Mouse (Mus musculus) lung, postnatal 14 days (tissue): ENCODE measurements around the gene Nr2e1.

Source experiments
- DNase-seq: peaks from one replicate; pipeline ENCODE4 v3.0.0; 2021

Gene Nr2e1

GRCm38 (mm10) chr10:42583157-42583872 is at the start of gene Nr2e1, which contains the start of gene Ostm1:
Gene Nr2e1 (minus strand): TSS chr10:42583632.
Gene Ostm1 (plus strand): TSS chr10:42583822.
- DNase-seq = no peak

DNA sequence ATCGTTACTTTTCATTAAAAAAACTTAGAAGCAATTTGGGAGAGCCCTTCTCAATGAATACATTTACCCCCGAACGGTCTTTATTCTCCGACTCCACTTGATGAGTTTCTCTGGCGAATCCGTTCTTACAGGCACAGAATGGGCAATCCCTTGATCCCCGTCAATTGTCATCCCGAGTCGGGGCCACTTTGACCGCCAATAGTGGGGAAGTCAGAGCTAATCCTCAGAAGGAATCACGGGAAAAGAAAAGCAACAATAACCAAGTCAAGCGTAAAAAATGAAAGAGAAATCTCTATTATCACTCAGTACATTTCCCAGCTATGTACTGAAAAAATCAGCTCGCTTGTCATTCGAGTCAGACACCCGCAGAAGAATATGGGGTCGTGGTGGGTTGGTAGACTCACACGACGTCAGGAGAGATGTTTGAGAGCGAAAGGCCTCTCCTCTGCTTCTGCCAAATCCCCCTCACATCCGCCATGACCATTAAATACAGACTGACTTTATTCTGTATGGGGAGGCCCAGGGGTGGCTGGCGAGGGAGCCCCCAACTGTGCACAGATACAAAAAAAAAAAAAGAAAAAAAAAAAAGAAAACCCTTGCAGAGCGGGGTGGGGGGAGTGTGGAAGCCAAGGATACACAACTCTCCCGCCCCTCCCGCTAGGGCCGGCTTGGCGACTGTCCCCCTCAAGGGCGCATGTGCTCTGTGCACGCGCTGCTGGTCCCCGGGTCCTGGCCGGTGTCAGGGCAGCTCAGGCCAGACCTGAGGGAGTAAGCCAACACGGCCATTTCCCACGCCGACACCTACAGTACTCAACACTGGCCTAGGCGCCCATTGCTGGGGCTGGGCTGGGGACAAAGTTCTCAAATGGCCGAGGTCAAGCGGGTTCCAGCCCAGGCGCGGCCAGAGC is 49.3 kb upstream of the Nr2e1 start:
- no peak for DNase-seq

DNA sequence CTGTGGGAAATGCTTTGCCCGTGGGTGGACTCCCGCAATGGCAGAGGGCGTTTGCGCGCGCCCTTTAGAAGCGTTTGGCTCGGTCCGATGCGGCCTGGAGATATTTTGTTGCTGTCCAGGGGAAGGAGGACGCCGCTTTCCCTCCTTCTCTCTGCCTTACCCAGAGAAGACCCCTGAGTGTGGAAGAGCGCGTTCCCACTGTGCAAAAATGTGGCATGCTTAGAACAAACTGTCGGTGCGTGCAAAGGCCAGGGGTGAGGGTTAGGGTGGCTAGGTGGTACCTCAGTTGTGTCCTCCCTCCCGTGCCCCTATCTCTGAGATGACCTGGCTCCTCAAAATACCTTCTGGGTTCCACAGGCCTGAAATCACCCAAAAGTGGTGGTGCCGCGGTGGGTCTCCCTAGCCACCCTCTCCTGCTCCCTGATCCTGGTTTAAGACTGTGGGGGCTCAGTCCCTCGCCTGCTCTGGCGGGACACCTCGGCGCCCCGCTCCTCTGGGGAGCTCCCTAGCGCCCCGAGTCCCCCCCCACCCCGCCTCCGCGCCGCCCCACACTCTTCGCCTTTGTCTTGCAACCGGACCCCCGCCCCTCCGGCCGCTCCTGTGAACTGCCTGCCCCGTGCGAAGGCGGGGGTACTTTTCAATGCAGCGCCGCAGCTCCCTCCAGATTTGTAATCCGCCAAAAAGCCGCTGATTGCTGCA is 48.5 kb upstream of the Nr2e1 start:
- no peak for DNase-seq

DNA sequence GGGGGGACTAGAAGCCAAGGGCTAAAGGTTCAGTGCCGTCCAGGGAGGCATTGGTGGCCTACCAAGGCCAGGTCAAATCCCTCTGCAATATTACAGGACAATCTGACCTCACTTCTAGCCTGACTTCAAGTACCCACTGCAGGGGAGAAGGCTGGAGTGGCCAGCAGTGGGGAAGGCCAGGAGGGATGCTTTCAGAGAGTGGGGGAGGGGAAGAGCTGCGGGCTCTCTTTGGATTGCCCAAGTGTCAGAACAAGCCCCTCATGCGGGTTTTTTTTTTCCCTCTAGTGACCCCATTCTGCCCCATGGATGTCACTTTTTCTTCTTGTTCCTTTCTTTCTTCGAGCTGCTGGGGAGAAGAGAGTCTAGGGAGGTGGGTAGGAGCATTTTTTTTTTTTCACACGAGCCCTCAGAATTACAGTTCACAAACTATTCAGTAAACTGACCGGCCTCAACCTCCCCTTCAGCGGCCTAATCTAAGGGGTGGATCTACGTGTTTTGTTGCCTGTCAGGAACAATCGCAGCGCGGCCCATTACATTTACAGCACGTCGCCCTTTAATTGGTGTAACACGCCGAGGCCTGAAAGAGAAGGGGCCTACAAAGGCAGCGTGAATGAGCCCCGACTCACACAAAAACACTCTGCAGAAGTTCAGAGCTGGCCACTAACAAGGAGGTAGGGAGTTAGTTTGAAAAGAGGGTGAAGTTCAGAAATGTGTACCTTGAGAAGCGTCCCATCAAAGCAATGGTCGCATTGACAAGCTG is 47.3 kb upstream of the Nr2e1 start:
- no peak for DNase-seq

- no peak for DNase-seq
Observed at GRCm38 (mm10) chr10:42625907-42626306, 42.5 kb upstream of the Nr2e1 start.

DNA sequence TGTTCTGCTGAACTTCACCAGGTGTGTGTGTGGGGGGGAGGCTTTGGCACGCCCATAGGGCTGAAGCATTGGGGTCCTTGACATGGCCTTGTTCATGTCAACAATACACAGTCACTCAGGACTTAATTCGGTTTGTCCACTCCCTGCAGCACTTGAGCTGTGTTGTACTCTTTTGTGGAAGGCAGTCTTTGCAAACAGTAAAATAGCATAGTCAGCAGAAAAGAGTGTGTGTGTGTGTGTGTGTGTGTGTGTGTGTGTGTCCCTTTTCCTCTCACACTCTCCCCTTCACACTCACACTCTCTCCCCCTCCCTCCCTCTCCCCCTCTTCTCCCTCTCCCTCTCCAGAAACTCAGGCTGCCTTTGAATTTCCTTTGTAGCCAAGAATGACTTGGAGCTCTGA is 34.9 kb upstream of the Nr2e1 start:
- no peak for DNase-seq

DNA sequence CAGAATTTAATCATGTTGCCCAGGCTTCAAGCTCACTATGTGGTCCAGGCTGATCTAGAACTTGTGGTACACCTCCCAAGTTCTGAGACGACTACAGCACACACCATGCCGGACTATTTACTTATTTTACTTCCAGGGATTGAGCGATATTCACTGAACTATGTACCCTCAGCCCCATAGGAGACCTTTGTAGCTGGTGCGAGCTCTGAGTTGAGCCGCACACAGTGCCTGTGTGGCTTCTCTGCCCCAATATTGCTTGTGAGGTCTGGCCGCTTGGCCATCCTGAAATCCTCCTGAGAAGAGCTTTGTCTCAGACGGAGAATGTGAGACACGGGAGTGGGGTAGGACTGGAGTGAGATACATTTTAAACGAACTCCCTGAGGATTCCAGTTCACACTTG is 31.3 kb upstream of the Nr2e1 start:
- no peak for DNase-seq

DNA sequence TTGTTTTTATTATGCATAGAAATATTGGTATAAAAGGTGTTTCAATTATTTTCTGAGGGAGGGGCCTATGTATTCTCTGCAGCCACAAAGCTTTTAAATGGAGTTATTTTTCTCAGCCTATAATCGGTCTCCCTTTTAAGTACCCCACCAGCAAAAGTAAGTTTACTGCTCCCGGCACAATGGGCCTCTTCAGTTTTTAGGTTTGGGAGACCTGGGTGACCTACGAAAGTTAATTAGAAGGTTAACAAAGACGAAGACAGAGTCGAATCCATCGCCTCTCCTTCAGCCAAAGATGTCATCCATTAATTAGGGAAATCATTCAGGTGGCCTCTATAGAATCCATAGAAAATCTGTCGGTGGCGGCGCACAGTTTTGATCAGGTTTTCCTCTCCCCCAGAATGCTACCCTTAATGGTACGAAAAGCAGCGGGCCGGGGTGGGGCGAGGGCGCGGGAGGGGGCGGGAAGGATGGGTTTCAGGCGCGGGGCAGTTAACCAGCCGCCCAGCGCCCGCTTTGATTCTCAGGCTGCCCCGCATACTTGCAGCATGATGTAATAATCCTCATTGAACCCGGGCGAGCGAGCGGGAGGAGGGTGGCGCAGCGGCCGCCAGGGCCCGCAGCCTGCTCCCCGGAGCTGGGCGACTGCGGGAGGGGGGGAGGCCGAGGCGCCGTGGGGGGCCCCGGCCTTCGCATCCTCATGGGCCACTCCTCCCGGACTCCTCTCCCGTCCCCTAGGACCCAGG is 30.4 kb upstream of the Nr2e1 start:
- DNase-seq = no peak

- DNase-seq = no peak
Observed at GRCm38 (mm10) chr10:42613075-42613474, 29.6 kb upstream of the Nr2e1 start.

DNA sequence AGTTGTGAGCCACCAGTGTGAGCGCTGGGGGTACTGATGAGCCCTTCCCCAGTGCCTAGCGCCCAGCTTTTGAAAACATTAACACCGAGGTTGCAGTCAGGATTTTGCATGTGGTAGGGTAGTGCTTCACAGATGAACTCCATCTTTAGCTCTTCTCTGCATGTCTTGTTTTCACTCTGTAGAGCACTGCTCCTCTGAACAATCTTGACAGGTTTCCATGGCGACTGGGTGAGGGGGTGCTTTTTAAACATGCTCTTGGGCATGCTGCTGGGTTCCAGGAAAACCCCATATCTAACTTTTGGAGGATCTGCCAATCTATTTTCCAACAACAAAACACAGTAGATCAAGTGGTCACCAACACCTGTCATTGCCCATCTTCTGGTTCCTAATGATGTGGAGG is 23.3 kb upstream of the Nr2e1 start:
- no peak for DNase-seq

- no peak for DNase-seq
Observed at GRCm38 (mm10) chr10:42604874-42605273, 21.4 kb upstream of the Nr2e1 start.

DNA sequence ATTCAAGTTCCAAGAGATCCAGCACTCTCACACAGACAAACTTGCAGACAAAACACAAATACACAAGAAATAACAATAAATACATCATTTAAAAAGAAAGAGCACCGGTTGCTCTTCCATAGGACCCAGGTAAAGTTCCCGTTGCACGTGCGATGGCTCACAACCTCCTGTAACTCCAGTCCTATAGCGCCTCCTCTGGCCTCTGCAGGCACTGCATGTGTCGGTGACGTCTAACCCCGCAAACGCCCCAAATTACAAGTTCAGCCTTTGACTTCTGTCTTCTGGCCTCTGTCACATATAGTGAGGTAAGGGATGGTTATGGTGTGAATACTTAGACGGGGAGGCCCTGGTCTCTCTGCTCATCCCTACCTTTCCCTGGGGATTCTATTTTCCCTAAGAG is 18.1 kb upstream of the Nr2e1 start:
- DNase-seq = no peak

DNA sequence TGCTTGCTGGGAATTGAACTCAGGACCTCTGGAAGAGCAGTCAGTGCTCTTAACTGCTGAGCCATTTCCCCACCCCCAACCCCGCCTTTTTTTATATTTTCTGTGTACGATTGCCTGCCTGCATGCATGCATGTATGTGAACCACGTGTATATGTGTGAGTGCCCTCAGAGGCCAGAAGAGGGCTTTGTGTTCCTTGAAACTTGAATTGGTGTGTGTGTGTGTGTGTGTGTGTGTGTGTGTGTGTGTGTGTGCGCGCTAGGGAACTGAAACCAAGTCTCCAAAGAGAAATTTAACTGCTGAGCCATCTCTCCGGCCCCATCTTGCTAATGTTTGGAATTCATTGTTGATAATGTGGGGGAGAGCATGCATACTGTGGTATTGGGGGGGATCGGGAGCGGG is 15.2 kb upstream of the Nr2e1 start:
- no peak for DNase-seq

- no peak for DNase-seq
Observed at GRCm38 (mm10) chr10:42593201-42593600, 9.8 kb upstream of the Nr2e1 start.

DNA sequence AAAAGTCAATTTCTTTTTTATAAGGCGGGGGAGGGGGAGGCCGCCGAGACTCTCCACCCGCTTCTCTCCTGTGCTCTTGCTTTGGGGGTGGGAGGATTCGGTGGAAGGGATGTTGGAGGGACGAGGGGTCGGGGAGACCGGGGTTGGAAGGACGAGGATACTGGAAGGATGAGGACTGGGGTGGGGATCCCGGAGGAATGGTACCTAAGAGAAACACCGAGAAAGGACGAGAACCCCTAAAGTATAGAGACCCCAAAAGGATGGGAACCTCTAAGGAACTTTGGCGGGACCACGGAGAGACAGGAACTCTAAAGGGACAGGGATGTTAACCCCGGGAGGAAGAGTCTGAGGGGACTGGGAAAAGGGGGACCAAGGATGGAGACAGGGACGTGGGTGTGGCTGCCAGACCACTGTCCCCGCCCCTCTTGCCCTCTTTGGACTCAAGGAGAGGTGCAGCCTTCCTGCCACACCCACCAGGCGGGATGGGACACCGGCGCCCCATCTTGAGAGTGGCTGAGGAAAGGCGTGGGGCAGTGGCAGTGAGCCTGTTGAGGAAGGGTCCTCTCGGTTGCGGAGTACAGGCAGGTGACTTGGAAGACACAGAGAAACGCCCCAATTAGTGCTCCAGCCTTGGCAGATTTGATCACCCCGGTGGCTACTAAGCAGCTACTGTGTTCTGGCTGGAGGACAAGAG is 8.7 kb upstream of the Nr2e1 start:
- no peak for DNase-seq

DNA sequence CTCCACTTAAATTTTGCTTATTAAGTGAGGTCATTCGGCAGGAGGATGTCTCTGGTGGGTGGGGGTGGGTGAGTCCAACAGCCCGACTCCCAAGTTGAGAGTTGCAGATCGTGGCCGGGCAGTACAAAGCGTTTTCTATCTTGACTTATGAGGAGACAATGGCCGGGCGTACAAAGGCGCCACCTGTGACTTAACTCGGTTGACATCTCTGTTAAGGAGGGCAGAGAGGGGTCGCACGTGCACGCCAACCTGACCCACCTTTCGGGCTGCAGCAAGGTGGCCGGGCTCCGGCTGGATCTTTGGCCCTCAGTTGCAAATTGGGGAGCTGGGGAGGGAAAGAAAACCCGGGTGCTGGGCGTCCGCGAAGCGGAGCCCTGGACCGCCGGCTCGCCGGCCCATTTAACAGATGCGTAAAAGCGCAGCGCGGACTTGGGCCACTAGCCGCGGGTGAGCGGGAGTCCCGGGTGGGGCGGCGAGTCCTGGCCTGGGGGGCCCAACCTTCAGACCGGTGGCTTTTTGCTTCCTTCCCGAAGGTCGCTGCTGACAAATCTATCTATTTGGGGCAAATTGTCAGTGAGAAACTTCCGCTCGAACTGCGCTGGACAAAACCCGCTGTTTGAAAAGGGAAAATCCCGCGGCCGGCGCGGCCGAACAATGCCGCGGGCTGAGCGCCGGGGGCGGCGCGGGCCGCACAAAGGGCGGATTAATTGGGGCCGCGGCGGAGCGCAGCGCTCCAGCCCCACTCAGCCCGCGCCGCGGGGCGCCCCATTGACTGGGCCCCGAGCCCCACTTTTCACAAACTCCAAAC is 8.0 kb upstream of the Nr2e1 start:
- no peak for DNase-seq

GRCm38 (mm10) chr10:42590261-42591184 is 7.1 kb upstream of the Nr2e1 start:
- DNase-seq = no peak

DNA sequence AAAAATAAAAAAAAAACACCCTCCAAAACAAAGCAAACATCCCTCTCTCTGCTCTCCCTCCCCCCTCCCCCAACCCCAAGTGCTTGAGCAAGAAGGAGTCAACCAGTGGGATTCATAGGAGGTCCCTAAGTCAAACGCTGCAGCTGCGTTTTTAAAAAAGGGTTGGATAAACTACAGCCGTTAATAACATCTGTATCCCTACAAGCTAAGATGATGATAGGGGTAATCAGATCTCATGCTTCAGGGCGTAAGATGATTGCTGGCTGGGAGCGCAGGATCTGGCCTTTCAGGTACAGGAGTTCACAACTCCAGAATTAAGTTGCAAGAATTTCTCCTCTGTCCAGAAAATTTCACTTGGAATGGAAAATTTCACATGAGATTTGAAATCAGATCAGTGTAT is 6.1 kb upstream of the Nr2e1 start:
- DNase-seq = no peak
